Mouse (Mus musculus) hematopoietic stem cell, adult 5-6 weeks (primary cell): Measurements from ENCODE around the gene Gstm3. TPM values are rescaled to one million over a fixed set of nuclear protein-coding genes. Genes with fewer than 3 reads are reported as not detected.

Experiments used
- ATAC-seq, 2 experiments: fragments of 125-278 bp in 1 of 2; replicated peaks in 1 of 2; 2 replicates each; pipeline ENCODE4 v1.8.0; 2016 to 2017; ENCODE audit warnings: inconsistent platforms in 2 of 2, mild to moderate bottlenecking in 2 of 2, moderate number of reproducible peaks in 2 of 2, low read depth in 1 of 2, moderate TSS enrichment in 1 of 2; ENCODE audit not compliant: low FRiP score in 2 of 2, poor library complexity in 2 of 2, severe bottlenecking in 2 of 2, insufficient read depth in 1 of 2, low TSS enrichment in 1 of 2
- total RNA-seq: library from RNA; stranded (forward); fragments of 172-1452, 232-1000 nt; gene quantifications from 2 replicates; pipeline ENCODE4 v1.2.3, GENCODE M21; 2017

Gstm3 gene
- total RNA-seq, 1 experiment from 2014 or later = not detected

- no peak for ATAC-seq
These were observed 27.8 kb downstream of the Gstm3 start for GRCm38 (mm10) chr3:107941261-107941660.

- ATAC-seq = no peak
These were observed 28.6 kb downstream of the Gstm3 start for GRCm38 (mm10) chr3:107940524-107940923.

- ATAC-seq = peak; percentile 75 to 82
These were observed 29.3 kb downstream of the Gstm3 start for GRCm38 (mm10) chr3:107939830-107940229.

- ATAC-seq = peak; percentile 82 to 89
These were observed 29.7 kb downstream of the Gstm3 start for GRCm38 (mm10) chr3:107939403-107939802.

GRCm38 (mm10) chr3:107935888-107936287 lies 33.2 kb downstream of the Gstm3 start:
- no peak for ATAC-seq

- no peak for ATAC-seq
These were observed 33.8 kb downstream of the Gstm3 start for GRCm38 (mm10) chr3:107935268-107935667.

- ATAC-seq = no peak
These were observed 37.0 kb downstream of the Gstm3 start for GRCm38 (mm10) chr3:107932128-107932527.

GRCm38 (mm10) chr3:107931670-107932069 lies 37.4 kb downstream of the Gstm3 start, which contains the start of gene Gstm7:
Gene Gstm7 (minus strand): TSS chr3:107931817.
- peak; percentile 91 to 92 for ATAC-seq

- no peak for ATAC-seq
These were observed 37.9 kb downstream of the Gstm3 start for GRCm38 (mm10) chr3:107931134-107931533.

- ATAC-seq = no peak
These were observed 39.4 kb downstream of the Gstm3 start for GRCm38 (mm10) chr3:107929731-107930130.

- no peak for ATAC-seq
These were observed 39.8 kb downstream of the Gstm3 start for GRCm38 (mm10) chr3:107929243-107929642.

- no peak for ATAC-seq
These were observed 40.4 kb downstream of the Gstm3 start for GRCm38 (mm10) chr3:107928691-107929090.

- no peak for ATAC-seq
These were observed 41.2 kb downstream of the Gstm3 start for GRCm38 (mm10) chr3:107927841-107928240.

- ATAC-seq = no peak
These were observed 43.7 kb downstream of the Gstm3 start for GRCm38 (mm10) chr3:107925335-107925734.

GRCm38 (mm10) chr3:107920348-107920747 lies 48.7 kb downstream of the Gstm3 start:
- ATAC-seq = no peak

GRCm38 (mm10) chr3:107917783-107918408 lies 51.2 kb downstream of the Gstm3 start:
- peak; percentile 56 to 76; a peak in 3 of 4 replicates for ATAC-seq

- ATAC-seq = no peak
These were observed 52.0 kb downstream of the Gstm3 start for GRCm38 (mm10) chr3:107917097-107917496.

GRCm38 (mm10) chr3:107916674-107917073 lies 52.4 kb downstream of the Gstm3 start:
- no peak for ATAC-seq
